Comparison of ENCODE assay signal across 9 mouse cellular contexts in the genomic region with DNA sequence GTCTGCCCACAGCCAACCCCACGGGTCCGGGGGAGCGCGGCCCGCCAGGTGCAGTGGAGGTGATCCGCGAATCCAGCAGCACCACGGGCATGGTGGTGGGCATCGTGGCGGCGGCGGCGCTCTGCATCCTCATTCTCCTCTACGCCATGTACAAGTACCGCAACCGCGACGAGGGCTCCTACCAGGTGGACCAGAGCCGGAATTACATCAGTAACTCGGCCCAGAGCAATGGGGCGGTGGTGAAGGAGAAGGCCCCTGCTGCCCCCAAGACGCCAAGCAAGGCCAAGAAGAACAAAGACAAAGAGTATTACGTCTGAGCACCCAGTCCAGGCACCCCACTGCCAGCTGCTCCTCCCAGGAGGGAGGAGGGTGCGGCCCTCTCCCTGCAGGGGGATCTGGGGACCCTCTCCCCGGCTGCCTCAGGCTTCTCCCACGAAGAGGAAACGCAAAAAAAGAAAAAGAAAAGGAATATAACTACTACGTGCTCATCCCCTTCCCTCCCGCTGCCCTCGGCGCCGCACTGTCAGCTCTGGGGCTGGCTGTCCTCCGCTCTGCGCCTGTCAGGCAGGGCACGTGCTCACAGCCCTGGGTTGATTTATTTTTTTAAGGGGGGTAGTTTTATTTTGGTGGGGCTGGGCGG. TPM values are rescaled to one million over a fixed set of nuclear protein-coding genes. Genes with fewer than 3 reads are reported as not detected.
DNase-seq lines count a peak whose midpoint lies in the region; ATAC-seq lines count a peak whose summit lies in the region.
"Had no signal": no experiment of that assay in that cellular context is flagged by ENCODE, and none has a peak within 500 bp of the region (broad histone marks: within the 10 kb centered on the region; RNA-seq: fewer than 3 reads in every experiment).

No protein-coding gene starts in this region.

- intact Hi-C loops in left cerebral cortex, postnatal 4 days (cut with DNase I) = no loop called here

- H3K9me3 ChIP-seq in embryonic facial prominence, embryonic 11.5 days (replicated peaks; ENCODE audit: control insufficient read depth, low read length) = no peaks in the 10 kb centered on the region
- no peaks in the 10 kb centered on the region for H3K9me3 ChIP-seq in hindbrain, embryonic 10.5 days
- H3K9me3 ChIP-seq in liver, embryonic 11.5 days (ENCODE audit: control insufficient read depth, low read length) = no peaks in the 10 kb centered on the region
- no peaks in the 10 kb centered on the region for H3K9me3 ChIP-seq in neural tube, embryonic 14.5 days (ENCODE audit: control insufficient read depth, low read length)
- H3K9me3 ChIP-seq: G1E had no signal

- no peaks in the 10 kb centered on the region for H3K36me3 ChIP-seq in embryonic facial prominence, embryonic 11.5 days (replicated peaks; ENCODE audit: control insufficient read depth, insufficient read depth, low read depth, low read length)
- no peaks in the 10 kb centered on the region for H3K36me3 ChIP-seq in hindbrain, embryonic 10.5 days
- H3K36me3 ChIP-seq in liver, embryonic 11.5 days (ENCODE audit: control insufficient read depth, insufficient read depth, low read length) = no peaks in the 10 kb centered on the region
- H3K36me3 ChIP-seq in neural tube, embryonic 14.5 days (ENCODE audit: control insufficient read depth, insufficient read depth, low read length) = no peaks in the 10 kb centered on the region
- H3K36me3 ChIP-seq: G1E had no signal

- no peak for ATAC-seq in embryonic facial prominence, embryonic 11.5 days (replicated peaks; ENCODE audit: insufficient number of reproducible peaks, low FRiP score, low TSS enrichment, low read depth)
- ATAC-seq in liver, embryonic 11.5 days (replicated peaks; ENCODE audit: low FRiP score) = no peak
- peak; percentile 47; the same call in 1 of the 2 replicates for ATAC-seq in neural tube, embryonic 14.5 days (ENCODE audit: low read depth)
- ATAC-seq in cerebellum, adult (ENCODE audit: insufficient number of reproducible peaks, low FRiP score, low TSS enrichment) = no peak

- peak overlapping the region; percentile 34 for H3K4me3 ChIP-seq in embryonic facial prominence, embryonic 11.5 days (ENCODE audit: low read depth, low read length)
- peak overlapping the region; percentile 63 for H3K4me3 ChIP-seq in hindbrain, embryonic 10.5 days
- peak overlapping the region; percentile 42 for H3K4me3 ChIP-seq in liver, embryonic 11.5 days (ENCODE audit: low read depth, low read length)
- H3K4me3 ChIP-seq in neural tube, embryonic 14.5 days (ENCODE audit: low read depth, low read length) = peak overlapping the region; percentile 37

- peaks cover 24% of the 10 kb centered on the region for H3K27me3 ChIP-seq in embryonic facial prominence, embryonic 11.5 days (ENCODE audit: control insufficient read depth, insufficient read depth, low read length)
- peaks cover 31% of the 10 kb centered on the region for H3K27me3 ChIP-seq in hindbrain, embryonic 10.5 days (ENCODE audit: insufficient read depth, poor library complexity, severe bottlenecking)
- peaks cover 60% of the 10 kb centered on the region for H3K27me3 ChIP-seq in liver, embryonic 11.5 days (replicated peaks; ENCODE audit: control insufficient read depth, insufficient read depth, low read length)
- H3K27me3 ChIP-seq in neural tube, embryonic 14.5 days (ENCODE audit: control insufficient read depth, insufficient read depth, low read length) = no peaks in the 10 kb centered on the region

- under 1% methylated on average over 33 of the region's 36 CpGs for WGBS in embryonic facial prominence, embryonic 11.5 days
- 1% methylated on average over 36 of the region's 36 CpGs for WGBS in hindbrain, embryonic 10.5 days
- 1% methylated on average over 36 of the region's 36 CpGs for WGBS in liver, embryonic 11.5 days
- WGBS in neural tube, embryonic 14.5 days = 1% methylated on average over 36 of the region's 36 CpGs

- peak; percentile 47 for DNase-seq in left cerebral cortex, postnatal 4 days
- no peak for DNase-seq in left cerebral cortex, adult 11 months (ENCODE audit: low spot score)
- DNase-seq in embryonic facial prominence, embryonic 11.5 days (ENCODE audit: low spot score) = peak; percentile 52
- peak; percentile 56 for DNase-seq in hindbrain, embryonic 10.5 days (ENCODE audit: low spot score)
- DNase-seq in liver, embryonic 11.5 days (ENCODE audit: low spot score) = peak; percentile 57
- no peak for DNase-seq in layer of hippocampus, adult 9-11 months

- peaks cover 4% of the 10 kb centered on the region for H3K4me1 ChIP-seq in embryonic facial prominence, embryonic 11.5 days (ENCODE audit: control insufficient read depth, insufficient read depth, low read length)
- H3K4me1 ChIP-seq in hindbrain, embryonic 10.5 days (replicated peaks) = peaks cover 73% of the 10 kb centered on the region
- no peaks in the 10 kb centered on the region; the same call in 1 of the 2 replicates for H3K4me1 ChIP-seq in liver, embryonic 11.5 days (replicated peaks; ENCODE audit: control insufficient read depth, insufficient read depth, low read length)
- peaks cover 27% of the 10 kb centered on the region for H3K4me1 ChIP-seq in neural tube, embryonic 14.5 days (ENCODE audit: control insufficient read depth, insufficient read depth, low read length)

- peak overlapping the region; percentile 56 for H3K9ac ChIP-seq in embryonic facial prominence, embryonic 11.5 days (replicated peaks; ENCODE audit: low read length)
- H3K9ac ChIP-seq in liver, embryonic 11.5 days (ENCODE audit: low read depth, low read length) = peak overlapping the region; percentile 26
- H3K9ac ChIP-seq in neural tube, embryonic 14.5 days (replicated peaks; ENCODE audit: low read depth, low read length) = peak overlapping the region; percentile 77

- H3K27ac ChIP-seq in embryonic facial prominence, embryonic 11.5 days (replicated peaks; ENCODE audit: low read depth, low read length) = no peak overlapping the region
- H3K27ac ChIP-seq in hindbrain, embryonic 10.5 days = peak overlapping the region; percentile 94
- no peak overlapping the region for H3K27ac ChIP-seq in liver, embryonic 11.5 days (ENCODE audit: low read depth, low read length)
- H3K27ac ChIP-seq in neural tube, embryonic 14.5 days (ENCODE audit: low read depth, low read length) = peak overlapping the region; percentile 83

- H3K4me2 ChIP-seq in embryonic facial prominence, embryonic 11.5 days (ENCODE audit: low read depth, low read length) = peak overlapping the region; percentile 73
- peak overlapping the region; percentile 73 for H3K4me2 ChIP-seq in liver, embryonic 11.5 days
- peak overlapping the region; percentile 70 for H3K4me2 ChIP-seq in neural tube, embryonic 14.5 days (ENCODE audit: low read depth, low read length)

RNA-seq across cellular contexts. Expression of gene Slc22a12, which starts 10.9 kb away (rescaled TPM):
- under 1 TPM in 1 of 2 experiments, not detected in 1; 0.30 TPM for total RNA-seq in left cerebral cortex, postnatal 4 days (2021)
- not detected in 2 replicates for polyA plus RNA-seq in embryonic facial prominence, embryonic 11.5 days (2014; fragmentation: Nextera tagmentation; extraction: Ambion mirVana)
- not detected in 2 replicates for polyA plus RNA-seq in hindbrain, embryonic 10.5 days (2016; fragmentation: Nextera tagmentation; extraction: Ambion mirVana)
- not detected in 2 replicates for polyA plus RNA-seq in liver, embryonic 11.5 days (2014; fragmentation: Nextera tagmentation; extraction: Ambion mirVana)
- polyA plus RNA-seq in neural tube, embryonic 14.5 days (2014; fragmentation: Nextera tagmentation; extraction: Ambion mirVana) = 0.11 TPM in 1 of 2 replicates, not detected in the other
- total RNA-seq: G1E had no signal
- polyA plus RNA-seq: G1E had no signal

Comparison
In these comparisons a context has a peak if more than half of its experiments do, and no peak if none do; other contexts are left out.
1. DNase-seq: peak in left cerebral cortex, postnatal 4 days (single experiment), embryonic facial prominence, embryonic 11.5 days (single experiment), hindbrain, embryonic 10.5 days (single experiment) and liver, embryonic 11.5 days (single experiment); none in left cerebral cortex, adult 11 months (single experiment) and layer of hippocampus, adult 9-11 months (single experiment).
2. H3K27ac ChIP-seq: peak in hindbrain, embryonic 10.5 days (single experiment) and neural tube, embryonic 14.5 days (single experiment); none in embryonic facial prominence, embryonic 11.5 days (single experiment) and liver, embryonic 11.5 days (single experiment).
3. H3K9ac ChIP-seq: peak in every context shown above with its lines; median percentile 77 in neural tube, embryonic 14.5 days; 56 in embryonic facial prominence, embryonic 11.5 days; 26 in liver, embryonic 11.5 days.
4. Peak in every context shown above with its lines, with median percentiles within 50 percentile points of each other: H3K4me2 ChIP-seq and H3K4me3 ChIP-seq.